Mouse (Mus musculus): ENCODE measurements around the gene Pcolce. TPM values are rescaled to one million over a fixed set of nuclear protein-coding genes. Genes with fewer than 3 reads are reported as not detected.

The Pcolce gene
- total RNA-seq, 2 experiments from 2014 or later = 79.0 to 112 TPM

GRCm38 (mm10) chr5:137596601-137597261, 16.9 kb downstream of the Pcolce start:
- no peak for DNase-seq

DNA sequence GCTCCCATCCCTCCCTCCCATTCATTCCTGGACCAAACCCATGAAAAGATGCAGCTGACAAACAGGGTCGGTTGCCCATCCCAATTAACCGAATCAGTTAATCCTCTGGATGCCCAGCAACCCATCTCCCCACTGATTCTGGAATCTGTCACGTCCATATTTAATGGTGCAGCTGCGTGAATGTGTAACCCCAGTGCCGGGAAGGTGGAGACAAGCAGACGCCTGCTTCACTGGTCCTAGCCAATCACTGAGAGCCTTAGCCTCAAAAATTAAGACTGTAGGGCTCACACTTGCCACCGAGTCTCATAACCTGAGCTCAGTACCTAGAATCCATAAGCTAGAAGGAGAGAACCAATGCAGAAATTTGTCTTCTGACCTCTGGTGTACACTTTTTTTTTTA, 17.7 kb downstream of the Pcolce start:
- no peak for DNase-seq

GRCm38 (mm10) chr5:137590507-137590906, 23.1 kb downstream of the Pcolce start:
- no peak for DNase-seq

GRCm38 (mm10) chr5:137584976-137585375, 28.6 kb downstream of the Pcolce start:
- no peak for DNase-seq

GRCm38 (mm10) chr5:137583670-137584169, 29.9 kb downstream of the Pcolce start:
- no peak for DNase-seq

DNA sequence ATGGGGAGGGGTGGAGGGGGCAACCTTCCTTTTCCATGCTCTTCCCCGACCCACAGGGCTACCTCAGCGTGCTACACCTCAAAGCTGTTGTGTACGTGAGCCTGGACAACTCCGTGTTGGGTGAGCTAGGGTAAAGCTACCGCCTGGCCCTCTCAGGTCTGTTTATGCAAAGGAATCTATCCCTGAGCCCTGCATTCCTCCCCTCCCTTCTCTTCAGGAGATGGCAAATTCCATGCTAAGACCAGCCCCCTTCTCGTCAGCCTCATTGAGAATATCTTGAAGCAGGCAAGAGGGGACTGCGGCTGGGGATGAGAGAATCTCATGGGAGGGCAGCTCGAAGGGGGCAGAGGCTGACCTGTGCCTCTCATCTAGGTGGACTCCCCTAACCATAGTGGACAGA, 30.9 kb downstream of the Pcolce start:
- DNase-seq = no peak

DNA sequence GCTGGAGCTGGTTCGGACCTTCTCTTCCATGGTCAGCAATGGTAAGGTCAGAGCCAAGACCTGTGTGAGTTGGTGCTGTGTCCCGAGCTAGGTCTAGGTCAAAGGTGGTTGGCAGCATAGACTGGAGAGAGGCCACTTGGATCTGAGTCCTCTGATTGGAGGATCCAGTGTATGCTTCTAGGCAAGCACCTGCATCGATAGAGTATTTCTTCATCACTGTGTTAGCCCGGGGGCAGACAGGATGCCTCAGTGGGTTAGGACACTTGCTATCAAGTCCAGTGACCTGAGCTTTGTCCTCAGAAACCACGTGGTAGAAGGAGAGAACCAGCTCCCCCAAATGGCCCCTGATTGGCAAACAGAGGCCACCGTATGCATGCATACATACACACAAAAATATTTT, 33.3 kb downstream of the Pcolce start:
- DNase-seq = no peak

DNA sequence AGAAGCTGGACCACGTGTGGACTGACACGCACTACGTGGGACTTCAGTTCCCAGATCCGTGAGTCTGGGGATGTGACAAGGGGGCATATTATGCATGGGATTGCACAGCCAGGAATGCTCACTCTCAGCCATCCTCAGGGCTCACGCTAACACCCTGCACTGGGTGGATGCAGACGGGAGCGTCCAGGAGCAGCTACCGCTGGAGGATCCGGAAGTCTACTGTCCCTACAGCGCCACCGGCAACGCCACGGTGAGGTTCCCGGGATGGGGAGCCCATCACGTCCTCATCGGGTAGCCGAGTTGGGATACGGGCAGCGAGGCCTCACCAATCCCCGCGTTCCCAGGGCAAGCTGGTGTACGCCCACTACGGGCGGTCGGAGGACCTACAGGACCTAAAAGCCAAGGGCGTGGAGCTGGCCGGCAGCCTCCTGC, 39.1 kb downstream of the Pcolce start:
- DNase-seq = no peak

DNA sequence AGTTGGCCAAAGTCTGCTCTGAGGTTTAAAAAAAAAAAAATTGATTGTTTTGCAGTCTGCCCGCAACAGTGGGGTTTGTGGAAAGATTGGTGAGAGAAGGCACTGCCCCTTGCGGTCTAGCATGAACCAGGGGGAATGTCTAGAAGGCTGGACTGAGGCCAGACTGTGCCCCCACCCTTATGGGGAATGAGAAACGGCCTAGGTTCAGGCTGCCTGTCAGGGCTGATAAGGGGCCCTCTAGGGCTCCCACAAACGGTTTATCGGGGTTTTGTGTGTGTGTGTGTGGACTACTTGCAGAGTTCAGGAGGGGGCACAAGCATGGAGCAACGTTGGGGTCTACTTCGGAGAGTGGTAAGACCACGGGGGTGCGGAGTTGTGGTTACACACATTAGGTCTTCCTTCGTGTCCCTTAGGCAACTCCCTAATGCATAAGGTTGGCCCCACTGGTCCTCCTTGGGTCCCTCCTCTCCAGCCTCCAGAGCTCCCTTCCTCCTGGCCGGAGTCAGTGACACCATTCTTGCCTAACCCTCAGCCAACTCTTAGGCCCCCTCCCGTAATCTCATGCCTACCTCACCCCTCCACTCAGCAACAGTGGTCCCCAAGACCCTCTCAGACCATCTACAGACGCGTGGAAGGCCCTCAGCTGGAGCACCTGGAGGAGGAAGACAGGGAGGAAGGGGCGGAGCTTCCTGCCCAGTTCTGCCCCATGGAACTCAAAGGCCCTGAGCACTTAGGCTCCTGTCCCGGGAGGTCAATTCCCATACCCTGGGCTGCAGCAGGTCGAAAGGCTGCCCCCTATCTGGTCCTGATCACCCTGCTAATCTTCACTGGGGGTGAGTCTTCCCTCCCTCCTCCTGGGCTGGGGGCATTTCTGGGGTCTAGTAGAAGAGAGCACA, 42.6 kb downstream of the Pcolce start:
- no peak for DNase-seq

- no peak for DNase-seq
Measured at GRCm38 (mm10) chr5:137570181-137570580, 43.4 kb downstream of the Pcolce start.

- DNase-seq = no peak
Measured at GRCm38 (mm10) chr5:137569665-137570064, 43.9 kb downstream of the Pcolce start, which contains the start of gene Tfr2. TSS of gene Tfr2 (plus strand) at chr5:137569840.

DNA sequence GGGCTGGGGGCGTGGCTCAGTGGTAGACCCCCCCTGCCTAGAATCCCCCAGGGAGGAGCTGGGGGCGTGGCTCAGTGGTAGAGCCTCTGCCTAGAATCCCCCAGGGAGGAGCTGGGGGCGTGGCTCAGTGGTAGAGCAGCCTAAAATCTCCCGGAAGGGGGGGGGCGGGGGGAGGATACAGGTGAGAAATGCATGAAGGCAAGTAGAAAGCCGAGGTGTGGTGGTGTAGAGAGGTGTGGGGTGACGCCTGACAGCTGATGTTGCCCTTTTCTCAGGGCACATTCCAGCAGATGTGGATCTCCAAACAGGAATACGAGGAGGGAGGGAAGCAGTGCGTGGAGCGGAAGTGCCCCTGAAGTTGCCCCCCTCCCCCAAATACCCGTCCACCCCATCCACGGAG, 44.6 kb downstream of the Pcolce start:
- DNase-seq = no peak

- DNase-seq = no peak
Measured at GRCm38 (mm10) chr5:137568223-137568798, 45.3 kb downstream of the Pcolce start.

- no peak for DNase-seq
Measured at GRCm38 (mm10) chr5:137566416-137566815, 47.2 kb downstream of the Pcolce start.

DNA sequence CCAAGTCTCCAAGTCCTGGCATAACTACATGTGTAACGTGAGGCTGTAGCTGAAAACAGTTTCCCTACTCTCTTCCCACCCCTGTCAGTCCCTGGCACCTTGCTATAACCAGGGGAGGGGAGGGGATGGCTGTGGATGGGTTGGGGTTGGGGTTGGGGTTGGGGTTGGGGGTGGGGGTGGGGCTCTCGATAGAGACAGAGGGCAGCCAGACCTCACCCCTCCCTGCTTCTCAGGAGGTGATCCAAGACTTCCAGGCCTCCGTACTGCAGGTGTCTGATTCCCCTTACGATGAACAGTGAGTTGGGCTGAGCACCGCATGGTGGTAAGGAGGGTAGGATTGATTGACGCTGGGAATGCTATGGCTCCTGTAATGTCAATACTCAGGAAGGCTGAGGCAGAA, 47.8 kb downstream of the Pcolce start:
- DNase-seq = no peak

- DNase-seq = no peak
Measured at GRCm38 (mm10) chr5:137562965-137563364, 50.6 kb downstream of the Pcolce start.

- DNase-seq = no peak
Measured at GRCm38 (mm10) chr5:137561556-137561955, 52.0 kb downstream of the Pcolce start.

Other genes starting within 250 kb of the Pcolce start
- under 1 TPM in 1 of 2 experiments, not detected in 1; 0.08 TPM for gene Zan, start 136.7 kb downstream of the Pcolce start, total RNA-seq (2021)
- 1 to 10 TPM; 9.7 to 9.9 TPM for gene Pop7, start 111.3 kb downstream of the Pcolce start, total RNA-seq (2021)
- gene Gigyf1, start 95.2 kb downstream of the Pcolce start, total RNA-seq (2021) = 10 to 100 TPM; 15.2 to 17.5 TPM
- gene Epo, start 80.5 kb downstream of the Pcolce start, total RNA-seq (2021) = not detected
- 100 to 1,000 TPM; 129 to 130 TPM for gene Gnb2, start 80.3 kb downstream of the Pcolce start, total RNA-seq (2021)
- not detected for gene Actl6b, start 60.3 kb downstream of the Pcolce start, total RNA-seq (2021)
- gene Tfr2, start 43.9 kb downstream of the Pcolce start, total RNA-seq (2021) = not detected
- 10 to 100 TPM; 12.5 to 12.8 TPM for gene Mospd3, start 12.7 kb downstream of the Pcolce start, total RNA-seq (2021)
- under 1 TPM; 0.16 to 0.18 TPM for gene Fbxo24, start 15.2 kb upstream of the Pcolce start, total RNA-seq (2021)
- 10 to 100 TPM; 13.9 to 15.4 TPM for gene Lrch4, start 15.3 kb upstream of the Pcolce start, total RNA-seq (2021)
- gene Gm20605, start 15.4 kb upstream of the Pcolce start, total RNA-seq (2021) = 1 to 10 TPM; 2.9 to 3.9 TPM
- gene Sap25, start 27.6 kb upstream of the Pcolce start, total RNA-seq (2021) = 1 to 10 TPM; 1.8 to 2.7 TPM
- gene Irs3, start 31.9 kb upstream of the Pcolce start, total RNA-seq (2021) = 1 to 10 TPM in 1 of 2 experiments, under 1 TPM in 1; 0.36 to 1.5 TPM
- 1 to 10 TPM; 3.3 to 4.7 TPM for gene Agfg2, start 70.9 kb upstream of the Pcolce start, total RNA-seq (2021)
- gene Nyap1, start 127.8 kb upstream of the Pcolce start, total RNA-seq (2021) = under 1 TPM; 0.10 to 0.35 TPM
- 10 to 100 TPM; 57.8 to 59.1 TPM for gene Tsc22d4, start 131.9 kb upstream of the Pcolce start, total RNA-seq (2021)
- gene Ppp1r35, start 165.1 kb upstream of the Pcolce start, total RNA-seq (2021) = 1 to 10 TPM; 7.1 to 8.9 TPM
- 10 to 100 TPM; 14.7 to 20.1 TPM for gene Mepce, start 173.9 kb upstream of the Pcolce start, total RNA-seq (2021)
- under 1 TPM in 1 of 2 experiments, not detected in 1; 0.35 TPM for gene Zcwpw1, start 174.0 kb upstream of the Pcolce start, total RNA-seq (2021)
- under 1 TPM; 0.13 to 0.40 TPM for gene Pilra, start 222.5 kb upstream of the Pcolce start, total RNA-seq (2021)
- under 1 TPM in 1 of 2 experiments, not detected in 1; 0.88 TPM for gene Pilrb1, start 244.3 kb upstream of the Pcolce start, total RNA-seq (2021)